Mouse (Mus musculus): ENCODE results near the gene Tigar.

The Tigar gene

GRCm38 (mm10) chr6:127142154-127143123 lies 33.1 kb upstream of the Tigar start:
- peak; percentile 65 for DNase-seq

GRCm38 (mm10) chr6:127138962-127139361 lies 29.6 kb upstream of the Tigar start:
- no peak for DNase-seq

- no peak for DNase-seq
Measured at GRCm38 (mm10) chr6:127133433-127134245, 24.3 kb upstream of the Tigar start.

GRCm38 (mm10) chr6:127132719-127133118 lies 23.4 kb upstream of the Tigar start:
- DNase-seq = no peak

- DNase-seq = no peak
Measured at GRCm38 (mm10) chr6:127131946-127132345, 22.6 kb upstream of the Tigar start.

- no peak for DNase-seq
Measured at GRCm38 (mm10) chr6:127130377-127130776, 21.0 kb upstream of the Tigar start.

- DNase-seq = no peak
Measured at GRCm38 (mm10) chr6:127129659-127130058, 20.3 kb upstream of the Tigar start.

- DNase-seq = no peak
Measured at GRCm38 (mm10) chr6:127123506-127123905, 14.1 kb upstream of the Tigar start.

- no peak for DNase-seq
Measured at GRCm38 (mm10) chr6:127122996-127123395, 13.6 kb upstream of the Tigar start.

- no peak for DNase-seq
Measured at GRCm38 (mm10) chr6:127122221-127122806, 13.0 kb upstream of the Tigar start.

- no peak for DNase-seq
Measured at GRCm38 (mm10) chr6:127114753-127115456, 5.5 kb upstream of the Tigar start.

- no peak for DNase-seq
Measured at GRCm38 (mm10) chr6:127108368-127109060, 843 bp downstream of the Tigar start.

GRCm38 (mm10) chr6:127107413-127107812 lies 1.9 kb downstream of the Tigar start:
- DNase-seq = no peak

GRCm38 (mm10) chr6:127106726-127107125 lies 2.6 kb downstream of the Tigar start:
- no peak for DNase-seq

GRCm38 (mm10) chr6:127106189-127106588 lies 3.2 kb downstream of the Tigar start:
- DNase-seq = no peak

- peak; percentile 50 for DNase-seq
Measured at GRCm38 (mm10) chr6:127105107-127105506, 4.2 kb downstream of the Tigar start.

GRCm38 (mm10) chr6:127104396-127105029 lies 4.8 kb downstream of the Tigar start:
- DNase-seq = no peak

GRCm38 (mm10) chr6:127103506-127104275 lies 5.7 kb downstream of the Tigar start:
- DNase-seq = no peak

GRCm38 (mm10) chr6:127094565-127094964 lies 14.8 kb downstream of the Tigar start:
- no peak for DNase-seq

GRCm38 (mm10) chr6:127086739-127087138 lies 22.6 kb downstream of the Tigar start:
- peak; percentile 21 for DNase-seq

- DNase-seq = no peak
Measured at GRCm38 (mm10) chr6:127081820-127082219, 27.5 kb downstream of the Tigar start.

Data from thymus, postnatal 25 days (tissue).